Mouse (Mus musculus) activated CD4-positive, CD25-positive, alpha-beta regulatory T cell, adult 4 months (primary cell): ENCODE results near the gene Dusp7. TPM values are rescaled to one million over a fixed set of nuclear protein-coding genes. Genes with fewer than 3 reads are reported as not detected.

Source experiments
- ATAC-seq: one replicate; pipeline ENCODE4 v1.8.0; 2017
- polyA plus RNA-seq, 2 experiments: library from polyadenylated mRNA; unstranded; fragments of 100-300 nt; shearing (Covaris generic); gene quantifications; one replicate each; pipeline ENCODE4 v1.2.1; 2017

Dusp7 gene
- polyA plus RNA-seq, 2 experiments from 2014 or later = 16.7 to 20.0 TPM

- peak; percentile 65 for ATAC-seq
Measured at GRCm38 (mm10) chr9:106421865-106422160, 53.4 kb downstream of the Dusp7 start.

Other genes starting within 250 kb of the Dusp7 start
- 1 to 10 TPM; 2.9 to 3.3 TPM for gene Glyctk, start 210.5 kb upstream of the Dusp7 start, polyA plus RNA-seq
- gene Wdr82, start 197.7 kb upstream of the Dusp7 start, polyA plus RNA-seq = 10 to 100 TPM; 45.7 to 46.3 TPM
- gene Ppm1m, start 168.9 kb upstream of the Dusp7 start, polyA plus RNA-seq = 10 to 100 TPM; 13.6 to 14.2 TPM
- gene Twf2, start 165.5 kb upstream of the Dusp7 start, polyA plus RNA-seq = 100 to 1,000 TPM; 144 to 147 TPM
- under 1 TPM in 1 of 2 experiments, not detected in 1; 0.13 TPM for gene Tlr9, start 146.0 kb upstream of the Dusp7 start, polyA plus RNA-seq
- 10 to 100 TPM; 37.8 to 65.0 TPM for gene Alas1, start 120.0 kb upstream of the Dusp7 start, polyA plus RNA-seq
- 10 to 100 TPM in 1 of 2 experiments, 1 to 10 TPM in 1; 7.9 to 13.5 TPM for gene Poc1a, start 87.6 kb upstream of the Dusp7 start, polyA plus RNA-seq
- gene Rpl29, start 60.8 kb downstream of the Dusp7 start, polyA plus RNA-seq = 1,000 to 10,000 TPM; 1,290 to 1,880 TPM
- 1 to 10 TPM; 9.3 to 10.0 TPM for gene Acy1, start 69.7 kb downstream of the Dusp7 start, polyA plus RNA-seq
- 10 to 100 TPM in 1 of 2 experiments, 1 to 10 TPM in 1; 8.1 to 10.1 TPM for gene Abhd14b, start 78.8 kb downstream of the Dusp7 start, polyA plus RNA-seq
- gene Abhd14a, start 79.0 kb downstream of the Dusp7 start, polyA plus RNA-seq = 10 to 100 TPM; 12.7 to 13.0 TPM
- gene Pcbp4, start 84.7 kb downstream of the Dusp7 start, polyA plus RNA-seq = 1 to 10 TPM; 4.5 to 4.8 TPM
- gene Gpr62, start 97.3 kb downstream of the Dusp7 start, polyA plus RNA-seq = not detected
- gene Rrp9, start 107.3 kb downstream of the Dusp7 start, polyA plus RNA-seq = 10 to 100 TPM; 23.1 to 33.9 TPM
- gene Parp3, start 108.3 kb downstream of the Dusp7 start, polyA plus RNA-seq = 10 to 100 TPM; 36.0 to 48.1 TPM
- not detected for gene Iqcf1, start 131.3 kb downstream of the Dusp7 start, polyA plus RNA-seq
- gene Iqcf5, start 145.9 kb downstream of the Dusp7 start, polyA plus RNA-seq = not detected
- gene Iqcf3, start 193.0 kb downstream of the Dusp7 start, polyA plus RNA-seq = not detected
- gene Iqcf4, start 202.4 kb downstream of the Dusp7 start, polyA plus RNA-seq = not detected